Comparison of ENCODE assay signal across 18 mouse cellular contexts in genomic region chr14:59919865-59920264, GRCm38 (mm10).
"Had no signal": no experiment of that assay in that cellular context is flagged by ENCODE, and none has a peak within 500 bp of the region (broad histone marks: within the 10 kb centered on the region; RNA-seq: fewer than 3 reads in every experiment).

No protein-coding gene starts in this region.

- H3K4me3 ChIP-seq: midbrain, embryonic 10.5 days; midbrain, embryonic 12.5 days; myocyte; neural tube, embryonic 13.5 days; neural tube, embryonic 15.5 days had no signal

- H3K27ac ChIP-seq: midbrain, embryonic 10.5 days; midbrain, embryonic 12.5 days; neural tube, embryonic 13.5 days; neural tube, embryonic 15.5 days had no signal

- H3K9ac ChIP-seq: lung, embryonic 14.5 days; midbrain, embryonic 12.5 days; neural tube, embryonic 13.5 days; neural tube, embryonic 15.5 days had no signal

- DNase-seq: lung, embryonic 14.5 days; lung, postnatal 10 days; lung, postnatal 4 days; midbrain, embryonic 14.5 days; retina, postnatal 1 day; right cerebral cortex, adult 18-20 months; right cerebral cortex, postnatal 25 days; right cerebral cortex, postnatal 4 days; spleen, adult 18-20 months; thymus, adult 18-20 months; thymus, postnatal 14 days; thymus, postnatal 36 days had no signal

- ATAC-seq: midbrain, embryonic 16.5 days had no signal

- H3K27me3 ChIP-seq: midbrain, embryonic 12.5 days; neural tube, embryonic 13.5 days; neural tube, embryonic 15.5 days had no signal

- H3K9me3 ChIP-seq: midbrain, embryonic 10.5 days; midbrain, embryonic 12.5 days; neural tube, embryonic 13.5 days; neural tube, embryonic 15.5 days had no signal

- H3K36me3 ChIP-seq: midbrain, embryonic 10.5 days; midbrain, embryonic 12.5 days; neural tube, embryonic 13.5 days; neural tube, embryonic 15.5 days had no signal

- H3K4me2 ChIP-seq: lung, embryonic 14.5 days; midbrain, embryonic 12.5 days; neural tube, embryonic 13.5 days; neural tube, embryonic 15.5 days had no signal

- H3K4me1 ChIP-seq: neural tube, embryonic 13.5 days; neural tube, embryonic 15.5 days had no signal
